Mouse (Mus musculus) intestine, embryonic 16.5 days (tissue): Measurements from ENCODE around the gene Tmem100. TPM values are rescaled to one million over a fixed set of nuclear protein-coding genes. Genes with fewer than 3 reads are reported as not detected.

ENCODE experiments used
- ATAC-seq: fragments of 200-750 bp; cut with Nextera tagmentation; 2 replicates; pipeline ENCODE4 v1.8.0; 2017; ENCODE audit warnings: moderate TSS enrichment, moderate library complexity
- H3K27ac ChIP-seq: fragments of 300-500 bp; sonication (generic); 2 replicates; pipeline ENCODE4 v1.5.1; 2014; ENCODE audit warnings: mild to moderate bottlenecking, low read length
- H3K27me3 ChIP-seq: fragments of 300-500 bp; sonication (generic); replicated peaks from 2 replicates; pipeline ENCODE4 v1.6.1; 2014; ENCODE audit warnings: low read length, control low read depth, mixed read lengths; ENCODE audit not compliant: control insufficient read depth, insufficient read depth
- H3K36me3 ChIP-seq: fragments of 300-500 bp; sonication (generic); 2 replicates; pipeline ENCODE4 v1.6.1; 2014; ENCODE audit warnings: low read length, control low read depth; ENCODE audit not compliant: control insufficient read depth, insufficient read depth
- H3K4me1 ChIP-seq: fragments of 300-500 bp; sonication (generic); 2 replicates; pipeline ENCODE4 v1.6.1; 2014; ENCODE audit warnings: low read length, control low read depth, mixed read lengths; ENCODE audit not compliant: control insufficient read depth, insufficient read depth
- H3K4me2 ChIP-seq: fragments of 300-500 bp; sonication (generic); 2 replicates; pipeline ENCODE4 v1.6.1; 2014; ENCODE audit warnings: low read depth, low read length, control low read depth
- H3K4me3 ChIP-seq: fragments of 300-500 bp; sonication (generic); 2 replicates; pipeline ENCODE4 v1.5.1; 2014; ENCODE audit warnings: mild to moderate bottlenecking, low read length
- H3K9ac ChIP-seq: fragments of 300-500 bp; sonication (generic); 2 replicates; pipeline ENCODE4 v1.6.1; 2014; ENCODE audit warnings: low read depth, low read length
- H3K9me3 ChIP-seq: fragments of 300-500 bp; sonication (generic); 2 replicates; pipeline ENCODE4 v1.6.1; 2016; ENCODE audit warnings: low read length, control low read depth; ENCODE audit not compliant: control insufficient read depth
- WGBS: fragments of 180-500 bp; shearing (Covaris S2); extraction: QIAGEN DNeasy Blood & Tissue Kit; methylation state at CpG from one replicate; pipeline ENCODE4 v1.1.7; 2014; 5-methylcytosine and 5-hydroxymethylcytosine counted together
- polyA plus RNA-seq: library from polyadenylated mRNA; unstranded; fragments of >200 nt; fragmentation: Nextera tagmentation; extraction: Ambion mirVana; gene quantifications from 2 replicates; pipeline ENCODE4 v1.2.1, GENCODE M21; 2015

Tmem100 gene
- polyA plus RNA-seq, 1 experiment from 2014 or later, result 13.1 TPM

GRCm38 (mm10) chr11:90071747-90072146, 41.6 kb downstream of the Tmem100 start:
- WGBS, result 28% methylated on average over 9 of the region's 9 CpGs
- Histone ChIP-seq H3K27me3 (no peaks in the 10 kb centered on the region), H3K36me3 (no peaks in the 10 kb centered on the region), H3K4me2 (no peak overlapping the region), H3K27ac (no peak overlapping the region), H3K4me3 (no peak overlapping the region), H3K9ac (no peak overlapping the region), H3K9me3 (no peaks in the 10 kb centered on the region), H3K4me1 (no peaks in the 10 kb centered on the region)
- no peak for ATAC-seq

GRCm38 (mm10) chr11:90073201-90073600, 43.1 kb downstream of the Tmem100 start:
- Histone ChIP-seq H3K4me1 (no peaks in the 10 kb centered on the region), H3K27me3 (no peaks in the 10 kb centered on the region), H3K4me2 (no peak overlapping the region), H3K9ac (no peak overlapping the region), H3K36me3 (no peaks in the 10 kb centered on the region), H3K9me3 (no peaks in the 10 kb centered on the region), H3K4me3 (no peak overlapping the region), H3K27ac (no peak overlapping the region)
- WGBS, result 71% methylated on average over 5 of the region's 5 CpGs
- no peak for ATAC-seq

GRCm38 (mm10) chr11:90076666-90077065, 46.5 kb downstream of the Tmem100 start:
- Histone ChIP-seq H3K36me3 (no peaks in the 10 kb centered on the region), H3K4me3 (no peak overlapping the region), H3K9me3 (no peaks in the 10 kb centered on the region), H3K4me2 (no peak overlapping the region), H3K27me3 (no peaks in the 10 kb centered on the region), H3K4me1 (no peaks in the 10 kb centered on the region), H3K27ac (no peak overlapping the region), H3K9ac (no peak overlapping the region)
- ATAC-seq, result no peak
- WGBS, result 85% methylated on average over 3 of the region's 3 CpGs

- Histone ChIP-seq H3K36me3 (no peaks in the 10 kb centered on the region), H3K9me3 (no peaks in the 10 kb centered on the region), H3K4me2 (no peak overlapping the region), H3K4me3 (no peak overlapping the region), H3K27ac (no peak overlapping the region), H3K27me3 (no peaks in the 10 kb centered on the region), H3K9ac (no peak overlapping the region), H3K4me1 (no peaks in the 10 kb centered on the region)
- 77% methylated on average over 3 of the region's 3 CpGs for WGBS
- no peak for ATAC-seq
Observed at GRCm38 (mm10) chr11:90080678-90081267, 50.6 kb downstream of the Tmem100 start.

- no peaks in the 10 kb centered on the region for H3K27me3 ChIP-seq
- no peak overlapping the region for H3K4me3 ChIP-seq
- 71% methylated on average over 10 of the region's 10 CpGs for WGBS
- H3K4me1 ChIP-seq, result no peaks in the 10 kb centered on the region
- no peaks in the 10 kb centered on the region for H3K9me3 ChIP-seq
- no peak overlapping the region for H3K27ac ChIP-seq
- no peak overlapping the region for H3K4me2 ChIP-seq
- no peak overlapping the region for H3K9ac ChIP-seq
- ATAC-seq, result no peak
- H3K36me3 ChIP-seq, result no peaks in the 10 kb centered on the region
Observed at GRCm38 (mm10) chr11:90081820-90082596, 51.9 kb downstream of the Tmem100 start.

GRCm38 (mm10) chr11:90083042-90083441, 52.9 kb downstream of the Tmem100 start:
- Histone ChIP-seq H3K4me3 (no peak overlapping the region), H3K9ac (no peak overlapping the region), H3K27ac (no peak overlapping the region), H3K36me3 (no peaks in the 10 kb centered on the region), H3K4me1 (no peaks in the 10 kb centered on the region), H3K27me3 (no peaks in the 10 kb centered on the region), H3K4me2 (no peak overlapping the region), H3K9me3 (no peaks in the 10 kb centered on the region)
- ATAC-seq, result no peak
- WGBS, result 77% methylated on average over 3 of the region's 3 CpGs

GRCm38 (mm10) chr11:90084166-90084565, 54.0 kb downstream of the Tmem100 start:
- Histone ChIP-seq H3K9me3 (no peaks in the 10 kb centered on the region), H3K4me1 (no peaks in the 10 kb centered on the region), H3K9ac (no peak overlapping the region), H3K36me3 (no peaks in the 10 kb centered on the region), H3K4me2 (no peak overlapping the region), H3K27ac (no peak overlapping the region), H3K4me3 (no peak overlapping the region), H3K27me3 (no peaks in the 10 kb centered on the region)
- WGBS, result 58% methylated on average over 5 of the region's 5 CpGs
- no peak for ATAC-seq

Other genes starting within 250 kb of the Tmem100 start
- gene Pctp, start 27.5 kb upstream of the Tmem100 start, polyA plus RNA-seq, result 24.5 and 25.4 TPM in 2 replicates
- gene Gm45716, start 157.3 kb downstream of the Tmem100 start, polyA plus RNA-seq, result 9.4 and 9.7 TPM in 2 replicates
- 47.7 and 49.4 TPM in 2 replicates for gene Mmd, start 219.1 kb downstream of the Tmem100 start, polyA plus RNA-seq